Mouse (Mus musculus) stomach, embryonic 15.5 days (tissue): ENCODE measurements around the gene Ccl22. TPM values are rescaled to one million over a fixed set of nuclear protein-coding genes. Genes with fewer than 3 reads are reported as not detected.

ENCODE experiments used
- ATAC-seq: fragments of 200-750 bp; cut with Nextera tagmentation; 2 replicates; pipeline ENCODE4 v1.8.0; 2017; ENCODE audit warnings: low read depth, moderate number of reproducible peaks, moderate TSS enrichment; ENCODE audit not compliant: insufficient read depth, low FRiP score
- H3K27ac ChIP-seq: fragments of 300-500 bp; sonication (generic); 2 replicates; pipeline ENCODE4 v1.5.1; 2015; ENCODE audit warnings: mild to moderate bottlenecking, inconsistent platforms
- H3K27me3 ChIP-seq: fragments of 300-500 bp; sonication (generic); replicated peaks from 2 replicates; pipeline ENCODE4 v1.6.1; 2015; ENCODE audit warnings: inconsistent platforms
- H3K36me3 ChIP-seq: fragments of 300-500 bp; sonication (generic); 2 replicates; pipeline ENCODE4 v1.6.1; 2015; ENCODE audit warnings: inconsistent platforms
- H3K4me1 ChIP-seq: fragments of 300-500 bp; sonication (generic); 2 replicates; pipeline ENCODE4 v1.6.1; 2015; ENCODE audit warnings: inconsistent platforms
- H3K4me2 ChIP-seq: fragments of 300-500 bp; sonication (generic); 2 replicates; pipeline ENCODE4 v1.6.1; 2015; ENCODE audit warnings: mild to moderate bottlenecking, inconsistent platforms
- H3K4me3 ChIP-seq: fragments of 300-500 bp; sonication (generic); replicated peaks from 2 replicates; pipeline ENCODE4 v1.5.1; 2015; ENCODE audit warnings: inconsistent platforms
- H3K9ac ChIP-seq: fragments of 300-500 bp; sonication (generic); 2 replicates; pipeline ENCODE4 v1.6.1; 2015; ENCODE audit warnings: inconsistent platforms
- H3K9me3 ChIP-seq: fragments of 300-500 bp; sonication (generic); 2 replicates; pipeline ENCODE4 v1.6.1; 2016; ENCODE audit warnings: inconsistent platforms
- WGBS: fragments of 180-500 bp; shearing (Covaris S2); methylation state at CpG from one replicate; pipeline ENCODE4 v1.1.7; 2015; 5-methylcytosine and 5-hydroxymethylcytosine counted together
- polyA plus RNA-seq: library from polyadenylated mRNA; unstranded; fragments of >200 nt; fragmentation: Nextera tagmentation; extraction: Ambion mirVana; gene quantifications from 2 replicates; pipeline ENCODE4 v1.2.1, GENCODE M21; 2015

The Ccl22 gene
- not detected in 2 replicates for polyA plus RNA-seq

DNA sequence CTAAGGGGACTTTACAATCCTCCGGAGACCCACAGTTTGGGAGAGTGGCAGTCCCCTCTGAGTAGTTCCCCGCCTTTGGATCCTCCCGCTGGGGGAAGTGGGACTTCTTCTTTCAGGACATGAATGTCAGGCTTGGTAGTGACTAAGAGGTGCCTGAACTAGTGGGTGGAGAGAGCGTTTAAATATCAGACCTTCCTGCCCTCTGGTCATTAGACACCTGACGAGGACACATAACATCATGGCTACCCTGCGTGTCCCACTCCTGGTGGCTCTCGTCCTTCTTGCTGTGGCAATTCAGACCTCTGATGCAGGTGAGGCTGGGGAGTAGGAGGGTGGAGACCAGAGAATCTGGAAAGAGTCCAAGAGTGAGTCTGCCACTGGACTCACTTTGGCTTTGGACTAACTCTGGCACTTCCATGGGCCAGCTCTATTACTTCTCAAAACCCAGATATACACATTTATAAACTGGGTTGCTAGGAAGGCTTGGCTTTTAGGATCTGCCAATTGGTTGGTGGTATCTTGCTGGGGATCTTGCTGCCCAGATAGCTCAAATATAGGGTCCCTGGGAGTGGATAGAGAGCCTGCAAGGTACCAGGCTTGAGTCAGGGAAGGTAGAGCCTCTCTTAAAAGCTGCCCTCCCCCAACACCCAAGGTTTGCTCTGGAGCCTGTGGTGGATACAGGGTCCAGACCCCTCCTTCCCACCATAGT lies at the start of gene Ccl22:
Gene Ccl22 (plus strand): TSS at position 115 of the 709 bp plus-strand sequence.
- H3K4me1 ChIP-seq, result no peaks in the 10 kb centered on the region
- H3K36me3 ChIP-seq, result no peaks in the 10 kb centered on the region
- 86% methylated on average over 7 of the region's 7 CpGs for WGBS
- H3K4me3 ChIP-seq, result no peak within 1 kb of the TSS
- no peak within 1 kb of the TSS for H3K4me2 ChIP-seq
- no peak within 1 kb of the TSS for H3K27ac ChIP-seq
- no peak within 1 kb of the TSS for H3K9ac ChIP-seq
- no peak for ATAC-seq
- no peaks in the 10 kb centered on the region for H3K9me3 ChIP-seq
- H3K27me3 ChIP-seq, result no peaks in the 10 kb centered on the region

DNA sequence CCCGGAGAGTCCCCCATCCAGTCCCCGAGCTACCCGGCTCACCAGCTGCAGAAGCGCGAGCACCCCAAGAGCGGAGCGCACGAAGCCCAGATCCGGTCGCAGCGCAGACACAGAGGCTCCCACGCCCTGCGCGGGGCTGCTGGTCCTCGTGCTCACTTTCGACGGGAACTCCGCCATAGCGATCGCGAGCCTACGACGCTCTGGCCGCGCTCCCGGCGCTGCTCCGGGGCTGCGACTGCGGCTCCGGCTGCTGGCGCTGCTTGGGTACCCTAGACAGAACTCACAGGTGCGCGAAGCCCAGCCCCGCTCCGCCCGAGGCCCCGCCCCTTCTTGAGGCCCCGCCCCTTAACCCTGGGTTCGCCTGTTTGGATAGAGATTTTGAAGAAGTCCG lies 49.4 kb upstream of the Ccl22 start, which contains the start of gene Pllp:
Gene Pllp (minus strand): TSS at position 285 of the 391 bp plus-strand sequence.
- under 1% methylated on average over 40 of the region's 41 CpGs for WGBS
- Histone ChIP-seq H3K4me3 (peak within 1 kb of the TSS; percentile 57), H3K4me2 (peak within 1 kb of the TSS; percentile 92), H3K4me1 (peaks cover 19% of the 10 kb centered on the region; the same call in 1 of the 2 replicates), H3K27ac (no peak within 1 kb of the TSS), H3K27me3 (peaks cover 42% of the 10 kb centered on the region), H3K9me3 (no peaks in the 10 kb centered on the region), H3K9ac (peak within 1 kb of the TSS; percentile 22; the same call in 1 of the 2 replicates), H3K36me3 (no peaks in the 10 kb centered on the region)
- ATAC-seq, result peak; percentile 78

GRCm38 (mm10) chr8:94696566-94696965 lies 48.8 kb upstream of the Ccl22 start:
- Histone ChIP-seq H3K27ac (no peak overlapping the region), H3K4me3 (peak overlapping the region; percentile 57; the same call in 1 of the 2 replicates), H3K4me2 (peak overlapping the region; percentile 92), H3K4me1 (peaks cover 19% of the 10 kb centered on the region; the same call in 1 of the 2 replicates), H3K9me3 (no peaks in the 10 kb centered on the region), H3K36me3 (no peaks in the 10 kb centered on the region), H3K27me3 (peaks cover 42% of the 10 kb centered on the region), H3K9ac (no peak overlapping the region)
- 45% methylated on average over 3 of the region's 3 CpGs for WGBS
- ATAC-seq, result no peak

DNA sequence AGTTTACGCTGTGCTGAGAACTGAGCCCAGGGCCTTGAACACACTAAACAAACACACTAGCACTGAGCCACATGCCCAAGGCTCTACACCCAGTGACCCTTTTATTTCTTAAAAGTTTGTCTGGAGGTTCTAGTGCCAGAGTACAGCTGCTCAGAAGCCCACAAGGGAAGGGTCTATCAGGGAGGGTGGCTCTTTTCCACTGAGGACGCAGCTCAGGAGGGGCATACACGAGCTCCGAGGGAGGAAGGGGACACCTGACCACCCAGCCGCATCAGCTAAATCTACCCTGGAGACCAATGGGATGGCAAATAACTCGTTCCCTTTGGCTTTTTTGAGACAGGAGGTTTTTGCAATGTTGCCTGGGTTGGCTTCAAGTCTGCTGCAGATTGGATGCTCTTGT lies 47.4 kb upstream of the Ccl22 start:
- no peak overlapping the region for H3K27ac ChIP-seq
- no peak overlapping the region for H3K4me3 ChIP-seq
- no peaks in the 10 kb centered on the region for H3K9me3 ChIP-seq
- no peak overlapping the region for H3K4me2 ChIP-seq
- 75% methylated on average over 6 of the region's 6 CpGs for WGBS
- H3K4me1 ChIP-seq, result peaks cover 15% of the 10 kb centered on the region; the same call in 1 of the 2 replicates
- no peak for ATAC-seq
- no peaks in the 10 kb centered on the region for H3K36me3 ChIP-seq
- H3K27me3 ChIP-seq, result peaks cover 37% of the 10 kb centered on the region
- no peak overlapping the region for H3K9ac ChIP-seq

DNA sequence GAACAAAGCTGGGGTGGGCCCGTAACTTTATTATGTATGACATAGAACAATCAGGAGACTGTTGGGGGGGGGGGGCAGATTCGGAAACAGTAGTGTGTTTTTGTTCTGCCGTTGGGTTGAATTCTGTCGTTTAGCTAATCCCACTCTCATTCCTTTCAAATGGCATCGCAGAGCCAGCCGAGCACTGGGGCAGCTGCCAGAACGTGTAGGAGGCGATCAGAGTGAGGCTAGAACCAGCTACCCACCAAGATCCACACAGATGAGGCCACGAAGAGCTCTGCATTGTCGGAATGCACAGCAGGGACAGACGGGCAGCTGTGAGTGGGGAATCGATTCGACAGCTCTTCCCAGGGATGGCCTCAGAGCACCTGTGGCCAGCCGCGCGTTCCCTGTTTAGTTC lies 46.0 kb upstream of the Ccl22 start:
- peaks cover 28% of the 10 kb centered on the region for H3K27me3 ChIP-seq
- H3K9me3 ChIP-seq, result no peaks in the 10 kb centered on the region
- no peak overlapping the region for H3K4me2 ChIP-seq
- H3K4me3 ChIP-seq, result no peak overlapping the region
- WGBS, result 71% methylated on average over 16 of the region's 16 CpGs
- H3K36me3 ChIP-seq, result no peaks in the 10 kb centered on the region
- H3K27ac ChIP-seq, result no peak overlapping the region
- no peak overlapping the region for H3K9ac ChIP-seq
- peaks cover 15% of the 10 kb centered on the region for H3K4me1 ChIP-seq
- ATAC-seq, result no peak

DNA sequence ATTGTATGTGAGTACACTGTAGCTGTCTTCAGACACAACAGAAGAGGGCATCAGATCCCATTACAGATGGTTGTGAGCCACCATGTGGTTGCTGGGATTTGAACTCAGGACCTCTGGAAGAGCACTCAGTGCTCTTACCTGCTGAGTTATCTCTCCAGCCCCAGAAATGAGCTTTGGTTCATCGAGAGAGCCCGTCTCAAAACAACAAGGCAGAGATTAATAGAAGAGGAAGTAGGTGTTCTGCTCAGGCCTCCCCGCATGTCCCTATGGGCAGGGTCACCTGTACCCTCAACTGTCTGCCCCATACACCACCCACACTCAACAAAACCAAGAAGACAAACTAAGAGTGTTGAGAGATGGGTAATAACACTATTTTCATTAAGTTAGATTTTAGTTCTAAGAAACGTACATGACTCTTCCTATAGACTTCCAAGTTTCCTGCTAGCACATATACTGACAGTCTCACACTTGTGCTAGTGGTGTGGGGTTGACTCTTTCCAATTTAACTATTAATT lies 44.9 kb upstream of the Ccl22 start:
- Histone ChIP-seq H3K4me3 (no peak overlapping the region), H3K27ac (no peak overlapping the region), H3K4me1 (peaks cover 8% of the 10 kb centered on the region), H3K36me3 (no peaks in the 10 kb centered on the region), H3K9me3 (no peaks in the 10 kb centered on the region), H3K27me3 (peaks cover 17% of the 10 kb centered on the region), H3K4me2 (no peak overlapping the region), H3K9ac (no peak overlapping the region)
- WGBS, result 75% methylated on average over 4 of the region's 4 CpGs
- ATAC-seq, result no peak

GRCm38 (mm10) chr8:94702156-94702555 lies 43.2 kb upstream of the Ccl22 start:
- ATAC-seq, result no peak
- no peak overlapping the region for H3K4me3 ChIP-seq
- H3K27me3 ChIP-seq, result peaks cover 1% of the 10 kb centered on the region; the same call in 1 of the 2 replicates
- H3K9me3 ChIP-seq, result no peaks in the 10 kb centered on the region
- H3K4me1 ChIP-seq, result peaks cover 7% of the 10 kb centered on the region; the same call in 1 of the 2 replicates
- WGBS, result 73% methylated on average over 3 of the region's 3 CpGs
- H3K36me3 ChIP-seq, result no peaks in the 10 kb centered on the region
- H3K9ac ChIP-seq, result no peak overlapping the region
- no peak overlapping the region for H3K27ac ChIP-seq
- peak overlapping the region; percentile 69; the same call in 1 of the 2 replicates for H3K4me2 ChIP-seq

GRCm38 (mm10) chr8:94702844-94703813 lies 42.3 kb upstream of the Ccl22 start:
- WGBS, result under 1% methylated on average over 35 of the region's 35 CpGs
- peaks cover 7% of the 10 kb centered on the region; the same call in 1 of the 2 replicates for H3K4me1 ChIP-seq
- H3K4me3 ChIP-seq, result peak overlapping the region; percentile 54
- peak overlapping the region; percentile 69 for H3K4me2 ChIP-seq
- H3K36me3 ChIP-seq, result no peaks in the 10 kb centered on the region
- H3K9me3 ChIP-seq, result no peaks in the 10 kb centered on the region
- peak overlapping the region; percentile 61 for H3K27ac ChIP-seq
- peak overlapping the region; percentile 39; the same call in 1 of the 2 replicates for H3K9ac ChIP-seq
- peak; percentile 80 for ATAC-seq
- no peaks in the 10 kb centered on the region for H3K27me3 ChIP-seq

DNA sequence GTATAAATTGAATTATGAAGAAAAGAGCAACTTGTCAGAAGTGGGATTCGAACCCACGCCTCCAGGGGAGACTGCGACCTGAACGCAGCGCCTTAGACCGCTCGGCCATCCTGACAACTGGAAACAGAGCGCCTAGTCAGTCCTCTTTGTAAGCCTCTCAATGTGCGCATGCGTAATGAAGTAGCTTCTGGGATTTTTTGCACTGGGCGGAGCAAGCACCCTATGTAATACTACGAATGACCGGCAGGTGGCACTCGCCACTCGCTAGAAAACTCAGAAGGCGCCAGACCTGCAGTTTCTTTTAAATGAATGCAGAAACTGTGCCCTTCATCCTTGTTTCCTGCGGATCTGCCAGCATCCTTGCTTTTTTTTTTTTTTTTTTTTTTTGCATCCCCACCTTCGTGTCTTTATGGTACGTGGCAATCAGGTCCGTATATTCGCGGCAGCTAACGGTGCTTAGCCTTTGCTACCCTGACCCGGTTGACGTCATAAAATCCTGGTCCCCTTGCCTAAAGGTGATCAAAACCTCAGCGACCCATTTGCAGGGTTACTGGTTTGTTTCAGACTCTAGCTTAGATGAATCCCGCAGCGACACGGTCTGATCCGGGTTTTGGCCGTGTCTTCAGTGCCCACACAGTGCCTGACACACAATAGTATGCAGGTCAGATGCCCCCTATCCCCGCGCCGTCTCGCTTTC lies 41.3 kb upstream of the Ccl22 start:
- Histone ChIP-seq H3K27me3 (no peaks in the 10 kb centered on the region), H3K9me3 (no peaks in the 10 kb centered on the region), H3K27ac (no peak overlapping the region), H3K4me1 (peaks cover 7% of the 10 kb centered on the region; the same call in 1 of the 2 replicates), H3K36me3 (no peaks in the 10 kb centered on the region), H3K4me2 (peak overlapping the region; percentile 69), H3K9ac (peak overlapping the region; percentile 22; the same call in 1 of the 2 replicates), H3K4me3 (peak overlapping the region; percentile 54)
- ATAC-seq, result peak; percentile 88
- under 1% methylated on average over 35 of the region's 35 CpGs for WGBS

DNA sequence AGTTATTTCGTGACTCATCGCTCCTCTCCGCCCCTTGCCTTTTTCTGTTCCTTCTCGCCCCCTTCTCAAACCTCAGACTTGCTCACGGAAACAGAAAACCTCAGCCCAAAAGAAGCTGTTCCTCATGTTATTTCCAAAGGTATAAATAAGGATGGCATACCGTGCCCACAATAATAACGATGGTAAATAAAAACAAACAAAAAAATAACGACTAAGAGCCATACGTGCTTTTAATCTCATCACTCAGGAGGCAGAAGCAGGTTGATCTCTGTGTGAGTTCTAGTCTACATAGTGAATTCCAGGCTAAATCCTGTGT lies 40.8 kb upstream of the Ccl22 start:
- WGBS, result 17% methylated on average over 9 of the region's 9 CpGs
- ATAC-seq, result no peak
- peak overlapping the region; percentile 22; the same call in 1 of the 2 replicates for H3K9ac ChIP-seq
- no peaks in the 10 kb centered on the region for H3K36me3 ChIP-seq
- no peaks in the 10 kb centered on the region for H3K27me3 ChIP-seq
- H3K27ac ChIP-seq, result no peak overlapping the region
- peak overlapping the region; percentile 69 for H3K4me2 ChIP-seq
- no peaks in the 10 kb centered on the region for H3K9me3 ChIP-seq
- H3K4me3 ChIP-seq, result peak overlapping the region; percentile 46
- H3K4me1 ChIP-seq, result peaks cover 7% of the 10 kb centered on the region; the same call in 1 of the 2 replicates

DNA sequence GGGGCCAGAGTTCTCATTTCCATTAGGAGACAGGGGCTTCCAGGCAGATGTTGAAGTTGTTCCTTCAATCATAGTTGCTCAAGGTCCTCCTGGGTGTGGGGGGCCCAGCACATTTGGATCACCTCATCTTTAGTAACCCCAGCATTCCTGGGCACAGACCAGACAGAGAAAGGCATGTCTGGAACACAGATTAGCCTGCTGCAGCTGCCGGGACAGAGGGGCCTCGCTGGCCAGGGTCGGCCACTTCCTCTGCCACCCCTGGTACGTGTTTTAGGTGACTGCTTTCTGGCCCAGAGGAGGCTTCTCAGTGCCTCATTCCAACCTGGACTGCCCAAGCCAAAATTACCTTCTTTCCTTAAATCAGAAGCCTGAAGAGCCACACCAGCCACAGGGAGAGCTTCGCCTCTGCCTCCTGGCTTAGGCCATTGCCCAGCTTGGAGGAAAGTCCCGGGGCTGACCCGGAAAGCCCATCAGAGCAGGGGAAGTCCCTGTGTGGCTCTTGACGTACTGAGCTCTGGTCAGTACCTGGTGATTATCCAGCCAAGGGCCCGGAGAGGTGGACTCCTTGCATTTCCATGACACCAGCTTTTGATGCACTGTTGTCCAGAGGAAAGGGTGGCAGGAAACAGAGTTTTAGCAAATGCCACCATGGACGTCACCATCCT lies 39.7 kb upstream of the Ccl22 start:
- Histone ChIP-seq H3K4me2 (no peak overlapping the region), H3K27me3 (no peaks in the 10 kb centered on the region), H3K9me3 (no peaks in the 10 kb centered on the region), H3K4me3 (no peak overlapping the region), H3K36me3 (no peaks in the 10 kb centered on the region), H3K27ac (no peak overlapping the region), H3K4me1 (peaks cover 7% of the 10 kb centered on the region; the same call in 1 of the 2 replicates), H3K9ac (no peak overlapping the region)
- ATAC-seq, result no peak
- WGBS, result 71% methylated on average over 10 of the region's 10 CpGs
